ENCODE assay signal across 8 mouse cellular contexts in the genomic region with DNA sequence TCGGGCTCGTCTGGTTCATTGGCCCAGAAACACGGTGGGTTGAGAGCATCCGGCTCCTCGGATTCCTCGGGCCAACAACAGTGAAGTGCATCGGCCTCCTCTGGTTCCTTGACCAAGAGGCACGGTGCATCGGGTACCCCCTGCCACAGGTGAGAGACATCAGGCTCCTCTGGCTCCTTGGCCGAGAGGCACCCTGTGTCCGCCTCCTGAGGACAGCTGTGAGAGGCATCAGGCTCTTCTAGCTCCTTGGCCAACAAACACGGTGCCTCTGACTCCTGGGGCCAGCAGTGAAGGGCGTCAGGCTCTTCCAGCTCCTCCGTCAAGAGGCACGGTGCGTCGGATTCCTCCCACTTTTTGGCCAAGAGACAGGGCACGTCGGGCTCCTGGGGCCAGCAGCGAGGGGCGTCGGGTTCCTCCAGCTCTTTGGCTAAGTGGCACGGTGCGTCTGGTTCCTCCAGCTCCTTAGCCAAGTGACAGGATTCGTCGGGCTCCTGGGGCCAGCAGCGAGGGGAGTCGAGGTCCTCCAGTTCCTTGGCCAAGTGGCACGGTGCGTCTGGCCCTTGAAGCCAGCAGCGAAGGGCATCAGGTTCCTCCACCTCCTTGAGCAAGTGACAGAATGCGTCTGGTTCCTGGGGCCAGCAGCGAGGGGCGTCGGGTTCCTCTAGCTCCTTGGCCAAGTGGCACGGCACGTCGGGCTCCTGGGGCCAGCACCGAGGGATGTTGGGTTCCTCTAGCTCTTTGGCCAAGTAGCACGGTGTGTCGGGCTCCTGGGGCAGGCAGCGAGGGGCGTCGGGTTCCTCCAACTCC. TPM values are rescaled to one million over a fixed set of nuclear protein-coding genes. Genes with fewer than 3 reads are reported as not detected.
DNase-seq lines count a peak whose midpoint lies in the region; ATAC-seq lines count a peak whose summit lies in the region.

No protein-coding gene starts in this region.

- 0 out of 2 replicates have a peak, but pooled peaks have one; percentile 20 for ATAC-seq in kidney, embryonic 15.5 days (replicated peaks; ENCODE audit: low FRiP score)

- DNase-seq in lung, adult 18-20 months, result peak; percentile 21 to 39
- DNase-seq in lung, postnatal 36 days, result no peak
- DNase-seq in cerebellum, postnatal 25 days, result peak; percentile 51 to 52
- peak; percentile 54 to 64 for DNase-seq in gastrocnemius, postnatal 36 days
- DNase-seq in mesoderm, embryonic 11.5 days (ENCODE audit: low read depth, low spot score), result peak; percentile 11
- peak; percentile 19 for DNase-seq in testis, postnatal 14 days (ENCODE audit: low spot score)
- no peak for DNase-seq in natural killer cell, adult 2 months (ENCODE audit: low spot score in 2 of 2)

- peak overlapping the region; percentile 63; the same call in 1 of the 2 replicates for H3K27ac ChIP-seq in kidney, embryonic 15.5 days

- peaks cover 11% of the 10 kb centered on the region; the same call in 1 of the 2 replicates for H3K27me3 ChIP-seq in kidney, embryonic 15.5 days

- peaks cover 9% of the 10 kb centered on the region; the same call in 1 of the 2 replicates for H3K36me3 ChIP-seq in kidney, embryonic 15.5 days

- H3K4me1 ChIP-seq in kidney, embryonic 15.5 days, result peaks cover 46% of the 10 kb centered on the region

- H3K9ac ChIP-seq in kidney, embryonic 15.5 days, result peak overlapping the region; percentile 72

- H3K4me3 ChIP-seq in kidney, embryonic 15.5 days (replicated peaks), result peak overlapping the region; percentile 84

- H3K4me2 ChIP-seq in kidney, embryonic 15.5 days, result peak overlapping the region; percentile 96

- WGBS in kidney, embryonic 15.5 days, result under 1% methylated on average over 44 of the region's 44 CpGs

- intact Hi-C loops in gastrocnemius, postnatal 36 days (cut with DNase I), result no loop called here

- H3K9me3 ChIP-seq in kidney, embryonic 15.5 days (replicated peaks), result no peaks in the 10 kb centered on the region

RNA-seq across cellular contexts. Expression of a gene that starts 1.1 kb away (rescaled TPM):
- total RNA-seq in gastrocnemius, postnatal 36 days (2021), result 10 to 100 TPM; 57.9 to 61.5 TPM
- 29.1 and 30.2 TPM in 2 replicates for polyA plus RNA-seq in kidney, embryonic 15.5 days (2015; fragmentation: Nextera tagmentation; extraction: Ambion mirVana)

RNA-seq across cellular contexts. Expression of a gene that starts 21.9 kb away (rescaled TPM):
- total RNA-seq in gastrocnemius, postnatal 36 days (2021), result 1 to 10 TPM; 2.3 to 2.8 TPM
- polyA plus RNA-seq in kidney, embryonic 15.5 days (2015; fragmentation: Nextera tagmentation; extraction: Ambion mirVana), result 42.9 and 45.7 TPM in 2 replicates

RNA-seq across cellular contexts. Expression of a gene that starts 27.2 kb away (rescaled TPM):
- 1 to 10 TPM; 1.0 to 1.7 TPM for total RNA-seq in gastrocnemius, postnatal 36 days (2021)
- 101 and 103 TPM in 2 replicates for polyA plus RNA-seq in kidney, embryonic 15.5 days (2015; fragmentation: Nextera tagmentation; extraction: Ambion mirVana)

RNA-seq across cellular contexts. Expression of a gene that starts 44.9 kb away (rescaled TPM):
- total RNA-seq in gastrocnemius, postnatal 36 days (2021), result 1 to 10 TPM in 1 of 2 experiments, under 1 TPM in 1; 0.69 to 1.4 TPM
- 3.8 and 5.1 TPM in 2 replicates for polyA plus RNA-seq in kidney, embryonic 15.5 days (2015; fragmentation: Nextera tagmentation; extraction: Ambion mirVana)

RNA-seq across cellular contexts. Expression of a gene that starts 55.1 kb away (rescaled TPM):
- total RNA-seq in gastrocnemius, postnatal 36 days (2021), result 10 to 100 TPM; 55.9 to 60.6 TPM
- polyA plus RNA-seq in kidney, embryonic 15.5 days (2015; fragmentation: Nextera tagmentation; extraction: Ambion mirVana), result 207 and 218 TPM in 2 replicates

Comparison
In these comparisons a context has a peak if more than half of its experiments do, and no peak if none do; other contexts are left out.
1. DNase-seq: peak in lung, adult 18-20 months (2 of 2), cerebellum, postnatal 25 days (2 of 2), gastrocnemius, postnatal 36 days (2 of 2), mesoderm, embryonic 11.5 days (single experiment) and testis, postnatal 14 days (single experiment); none in lung, postnatal 36 days (single experiment) and natural killer cell, adult 2 months (0 of 2).